Comparison of ENCODE assay signal across 40 mouse cellular contexts in the genomic region with DNA sequence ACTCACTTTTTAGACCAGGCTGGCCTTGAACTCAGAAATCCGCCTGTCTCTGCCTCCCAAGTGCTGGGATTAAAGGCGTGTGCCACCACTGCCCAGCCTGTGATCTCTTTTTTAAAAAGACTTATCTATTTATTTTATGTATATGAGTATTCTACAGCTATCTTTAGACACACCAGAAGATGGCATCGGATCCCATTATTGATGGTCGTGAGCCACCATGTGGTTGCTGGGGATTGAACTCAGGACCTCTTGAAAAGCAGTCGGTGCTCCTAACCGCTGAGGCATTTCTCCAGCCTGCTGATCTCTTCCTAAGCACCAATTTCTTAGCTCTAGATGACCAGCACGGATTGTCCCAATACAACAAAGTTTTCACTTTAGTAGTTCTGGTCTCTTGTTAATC. TPM values are rescaled to one million over a fixed set of nuclear protein-coding genes. Genes with fewer than 3 reads are reported as not detected.
"Had no signal": no experiment of that assay in that cellular context is flagged by ENCODE, and none has a peak within 500 bp of the region (broad histone marks: within the 10 kb centered on the region; RNA-seq: fewer than 3 reads in every experiment).

No protein-coding gene starts in this region.

- H3K4me3 ChIP-seq: embryonic facial prominence, embryonic 10.5 days; embryonic facial prominence, embryonic 12.5 days; embryonic facial prominence, embryonic 13.5 days; embryonic facial prominence, embryonic 15.5 days; erythroblast, embryonic 14.5 days; forebrain, embryonic 10.5 days; forebrain, embryonic 12.5 days; forebrain, embryonic 13.5 days; forebrain, embryonic 15.5 days; gastrocnemius, adult 2 months; heart, adult 2 months; heart, embryonic 10.5 days had no signal

- H3K4me1 ChIP-seq: embryonic facial prominence, embryonic 10.5 days; embryonic facial prominence, embryonic 12.5 days; embryonic facial prominence, embryonic 13.5 days; embryonic facial prominence, embryonic 15.5 days; forebrain, embryonic 10.5 days; forebrain, embryonic 12.5 days; forebrain, embryonic 13.5 days; heart, embryonic 10.5 days had no signal

- H3K9me3 ChIP-seq: embryonic facial prominence, embryonic 10.5 days; embryonic facial prominence, embryonic 12.5 days; embryonic facial prominence, embryonic 15.5 days; forebrain, embryonic 10.5 days; forebrain, embryonic 12.5 days; forebrain, embryonic 13.5 days; forebrain, embryonic 15.5 days; heart, embryonic 10.5 days had no signal

- H3K27ac ChIP-seq: embryonic facial prominence, embryonic 10.5 days; embryonic facial prominence, embryonic 12.5 days; embryonic facial prominence, embryonic 13.5 days; embryonic facial prominence, embryonic 15.5 days; forebrain, embryonic 10.5 days; forebrain, embryonic 12.5 days; forebrain, embryonic 13.5 days; forebrain, embryonic 15.5 days; gastrocnemius, adult 2 months; heart, adult 2 months; heart, embryonic 10.5 days had no signal

- DNase-seq: cerebellum, adult 8-10 months; cerebellum, adult 9-10 months; cerebellum, adult 9-11 months; cerebellum, postnatal 10 days; cerebellum, postnatal 14 days; cerebellum, postnatal 25 days; cerebellum, postnatal 36 days; embryo, embryonic 11 days; forebrain, postnatal 0 days; gastrocnemius, adult 2 months; gastrocnemius, postnatal 10 days; gastrocnemius, postnatal 14 days; gastrocnemius, postnatal 25 days; gastrocnemius, postnatal 36 days; heart, adult 18-20 months; heart, adult 2 months had no signal

- H3K9ac ChIP-seq: embryonic facial prominence, embryonic 12.5 days; embryonic facial prominence, embryonic 13.5 days; embryonic facial prominence, embryonic 15.5 days; forebrain, embryonic 12.5 days; forebrain, embryonic 13.5 days; forebrain, embryonic 15.5 days; forebrain, postnatal 0 days had no signal

- ATAC-seq: forebrain, embryonic 13.5 days; forebrain, embryonic 14.5 days; forebrain, embryonic 15.5 days; forebrain, embryonic 16.5 days; forebrain, postnatal 0 days had no signal

- H3K27me3 ChIP-seq: embryonic facial prominence, embryonic 12.5 days; embryonic facial prominence, embryonic 13.5 days; embryonic facial prominence, embryonic 15.5 days; forebrain, embryonic 12.5 days; forebrain, embryonic 13.5 days; forebrain, embryonic 15.5 days had no signal

- H3K4me2 ChIP-seq: embryonic facial prominence, embryonic 12.5 days; embryonic facial prominence, embryonic 13.5 days; embryonic facial prominence, embryonic 15.5 days; forebrain, embryonic 12.5 days; forebrain, embryonic 13.5 days; forebrain, embryonic 15.5 days had no signal

RNA-seq across cellular contexts. Expression of a gene that starts 24.3 kb away (rescaled TPM):
- total RNA-seq: common myeloid progenitor, adult 5-6 weeks; forebrain, postnatal 0 days; gastrocnemius, adult 18-20 months; gastrocnemius, adult 2 months; gastrocnemius, adult 8-10 months; gastrocnemius, postnatal 10 days; gastrocnemius, postnatal 14 days; gastrocnemius, postnatal 25 days; gastrocnemius, postnatal 36 days; gastrocnemius, postnatal 4 days; granulocyte monocyte progenitor cell, adult 5-6 weeks; heart, adult 18-20 months; heart, adult 2 months; heart, adult 8-10 months had no signal
- polyA plus RNA-seq: cortical plate, adult 2 months; embryonic facial prominence, embryonic 10.5 days; embryonic facial prominence, embryonic 11.5 days; embryonic facial prominence, embryonic 12.5 days; embryonic facial prominence, embryonic 13.5 days; embryonic facial prominence, embryonic 14.5 days; embryonic facial prominence, embryonic 15.5 days; erythroblast, embryonic 14.5 days; forebrain, embryonic 10.5 days; forebrain, embryonic 11.5 days; forebrain, embryonic 12.5 days; forebrain, embryonic 13.5 days; forebrain, embryonic 14.5 days; forebrain, embryonic 15.5 days; forebrain, embryonic 16.5 days; forebrain, postnatal 0 days; frontal cortex, adult 2 months; gonadal fat pad, adult 2 months; heart, adult 2 months had no signal
